Mouse (Mus musculus) kidney, postnatal 36 days (tissue): ENCODE measurements at regions not wholly inside any gene's neighbourhood (a gene's known extent, or its start where the extent isn't known, plus 50 kb on each side); places are given as distances from the start of the nearest gene placed in this dataset.
A peak's percentile ranks its signal among the peaks of the same experiment; 100 is the strongest.

Experiments
- DNase-seq, 2 experiments: peaks; one replicate each; pipeline ENCODE4 v3.0.0; 2021 to 2022; ENCODE audit warnings: mixed read lengths in 2 of 2

DNA sequence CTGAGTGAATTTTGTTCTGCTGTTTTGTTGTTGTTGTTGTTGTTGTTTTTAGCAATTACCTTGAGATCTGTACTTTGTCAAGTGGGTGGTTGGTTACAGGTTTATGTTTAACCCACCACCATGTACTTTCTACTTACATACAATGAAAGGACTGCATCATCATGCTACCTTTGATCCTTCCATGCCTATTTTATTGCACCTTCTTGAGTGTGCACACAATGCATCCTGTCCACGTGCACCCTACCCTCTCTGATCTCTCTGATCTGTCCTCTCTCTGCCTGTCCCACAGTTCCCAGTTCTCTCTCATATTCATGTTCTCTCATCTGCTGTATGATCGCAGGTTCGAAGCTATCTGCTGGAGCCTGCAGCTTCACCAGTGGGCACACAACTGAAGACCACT is 59.9 kb upstream of the Gas1 start:
- DNase-seq: no peak

DNA sequence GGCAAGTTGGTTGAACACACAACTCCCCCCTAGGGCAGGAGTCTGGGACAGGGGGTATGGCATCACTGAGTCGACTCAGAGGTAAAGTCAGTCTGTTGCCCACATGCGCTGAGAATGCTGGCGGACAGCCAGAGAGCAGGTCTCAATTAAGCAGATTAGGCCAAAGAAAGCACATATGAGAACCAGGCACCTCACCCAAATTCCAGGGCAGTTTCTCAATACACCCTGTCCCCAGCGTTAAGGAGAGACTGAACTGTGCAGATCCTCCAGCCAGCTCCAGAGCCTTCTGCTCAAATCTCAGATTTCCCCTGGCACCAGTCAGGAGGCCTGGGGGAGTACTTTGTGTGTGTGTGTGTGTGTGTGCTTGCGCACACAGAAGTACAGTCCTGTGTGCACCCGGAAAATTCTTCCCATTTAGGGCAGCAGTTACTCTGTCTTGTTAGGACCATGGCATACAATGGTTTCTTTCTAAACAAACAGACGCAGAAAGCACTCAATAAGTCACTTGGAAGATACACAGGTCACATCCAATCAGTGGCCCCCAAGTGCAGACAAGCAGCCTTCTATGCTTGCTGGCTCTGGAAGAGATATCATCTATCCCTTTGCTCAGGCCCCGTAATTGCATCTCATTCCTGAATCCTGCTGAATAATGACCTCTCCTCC is 65.4 kb upstream of the Gas1 start:
- DNase-seq: peak in 1 of 2 experiments; percentile 19

DNA sequence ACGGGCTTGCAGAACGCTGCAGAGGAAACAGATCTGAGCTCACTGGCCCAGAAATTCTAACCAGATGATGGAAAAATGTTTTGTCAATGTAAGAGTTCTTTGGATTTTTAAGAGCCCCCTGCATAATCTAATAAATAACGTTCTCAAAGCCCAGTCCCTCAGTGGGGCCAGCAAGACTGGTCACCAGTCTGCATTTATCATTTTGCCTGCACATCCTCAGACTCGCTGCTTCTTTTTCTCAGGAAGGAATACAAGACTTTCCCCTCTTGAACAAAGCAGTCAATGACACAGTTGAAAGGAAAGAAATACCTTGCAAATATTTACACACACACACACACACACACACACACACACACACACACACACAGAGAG is 65.9 kb upstream of the Gas1 start:
- no peak for DNase-seq

DNA sequence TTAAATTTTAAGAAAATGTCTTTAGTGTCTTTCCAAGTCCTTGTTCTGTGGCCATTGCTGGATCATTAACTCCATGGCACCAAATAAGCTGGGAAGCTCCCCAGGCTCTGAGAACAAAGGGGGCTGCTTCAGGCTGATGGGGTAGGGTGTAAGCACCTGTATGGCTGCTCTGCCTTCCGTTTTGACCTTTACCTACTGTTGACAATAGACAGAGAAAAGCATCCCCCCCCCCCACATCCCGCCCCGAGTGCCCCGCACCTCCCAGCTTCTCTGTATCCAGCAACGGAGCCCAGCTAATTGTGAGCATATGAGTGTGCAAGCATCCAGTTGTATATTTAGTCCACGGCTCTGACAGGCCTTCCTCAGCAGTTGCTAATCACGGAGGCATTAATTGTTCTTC is 78.0 kb upstream of the Gas1 start:
- no peak for DNase-seq

DNA sequence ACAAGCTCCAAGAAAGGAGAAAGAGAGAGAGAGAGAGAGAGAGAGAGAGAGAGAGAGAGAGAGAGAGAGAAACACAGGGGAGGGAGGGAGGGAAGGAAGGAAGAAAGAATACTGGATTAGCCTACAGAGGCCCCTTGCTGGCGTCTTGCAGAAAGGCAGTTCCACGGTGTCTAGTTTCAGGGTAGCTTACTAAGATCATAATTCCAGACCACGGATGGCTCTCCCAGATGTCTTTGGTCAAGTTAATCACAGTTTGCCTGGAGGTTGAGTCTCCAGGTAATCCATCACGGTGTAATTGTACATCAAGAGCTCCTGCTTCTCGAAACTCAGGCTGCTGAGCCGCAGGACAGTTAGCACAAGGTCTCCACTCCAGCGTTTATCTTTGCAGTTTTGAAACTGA is 78.5 kb upstream of the Gas1 start:
- no peak for DNase-seq

DNA sequence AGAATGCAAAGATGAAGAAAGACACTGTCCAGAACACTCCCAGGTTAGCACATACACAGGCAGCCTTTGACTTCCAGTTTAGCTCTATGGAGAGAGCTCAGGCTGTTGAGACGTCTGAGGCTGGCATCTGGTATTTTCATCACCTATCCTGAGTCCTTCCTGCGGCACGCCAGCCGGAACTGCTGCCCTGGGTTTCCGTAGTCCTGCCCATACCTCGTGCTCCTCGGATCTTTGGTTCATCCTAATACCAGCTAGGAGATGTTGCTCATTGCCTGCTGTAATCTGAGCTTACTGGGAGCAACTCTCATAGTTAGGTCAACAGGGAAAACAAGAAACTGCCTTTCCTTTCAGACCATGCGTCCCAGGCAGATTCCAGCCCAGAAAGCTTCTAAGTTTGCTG is 79.8 kb upstream of the Gas1 start:
- DNase-seq: no peak

DNA sequence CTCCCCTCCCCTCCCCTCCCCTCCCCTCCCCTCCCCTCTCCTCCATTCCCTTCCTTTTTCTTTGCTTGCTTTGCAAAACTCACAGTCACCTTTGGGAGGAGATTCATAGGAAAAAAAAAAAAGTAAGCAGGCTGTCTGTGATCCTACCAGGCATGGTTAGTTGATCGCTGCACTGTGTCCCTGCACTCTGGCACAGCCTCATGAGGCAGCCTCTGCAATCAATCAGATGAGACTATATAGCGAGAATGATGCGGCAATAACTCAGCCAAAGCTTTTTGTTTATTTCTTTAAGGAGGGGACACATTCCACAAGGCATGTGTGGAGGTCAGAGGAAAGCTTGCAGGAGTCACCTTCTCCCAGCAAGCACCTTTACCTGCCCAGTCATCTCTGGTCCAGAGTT is 80.7 kb upstream of the Gas1 start:
- DNase-seq: peak; percentile 26 to 28

DNA sequence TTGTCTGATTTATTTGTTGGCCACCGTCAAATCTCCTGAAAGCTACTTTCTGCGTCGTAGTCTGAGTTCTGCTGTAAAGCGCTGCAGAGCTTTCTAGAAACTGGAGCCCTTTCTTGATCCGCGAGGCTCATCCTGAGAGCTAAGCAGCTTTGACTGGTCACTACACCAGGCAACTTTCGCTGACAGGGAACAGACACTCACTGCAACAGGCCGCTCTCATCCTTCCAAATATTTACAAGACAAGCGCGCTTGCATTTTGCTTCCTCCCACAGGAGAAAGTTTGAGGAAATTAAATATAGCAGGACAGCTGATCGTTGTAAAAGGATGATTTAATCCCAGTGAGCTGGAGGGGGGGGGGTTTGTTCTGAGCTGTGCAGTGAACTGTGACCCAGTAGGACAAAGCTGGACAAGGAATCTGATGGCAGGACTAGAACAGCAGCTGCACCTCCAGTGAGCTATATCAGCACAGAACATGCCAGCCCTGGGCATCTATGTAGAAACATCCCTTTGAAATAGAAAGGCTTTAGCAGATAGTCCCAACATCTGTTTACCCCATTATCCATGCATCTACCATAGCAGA is 85.4 kb upstream of the Gas1 start:
- DNase-seq: no peak

DNA sequence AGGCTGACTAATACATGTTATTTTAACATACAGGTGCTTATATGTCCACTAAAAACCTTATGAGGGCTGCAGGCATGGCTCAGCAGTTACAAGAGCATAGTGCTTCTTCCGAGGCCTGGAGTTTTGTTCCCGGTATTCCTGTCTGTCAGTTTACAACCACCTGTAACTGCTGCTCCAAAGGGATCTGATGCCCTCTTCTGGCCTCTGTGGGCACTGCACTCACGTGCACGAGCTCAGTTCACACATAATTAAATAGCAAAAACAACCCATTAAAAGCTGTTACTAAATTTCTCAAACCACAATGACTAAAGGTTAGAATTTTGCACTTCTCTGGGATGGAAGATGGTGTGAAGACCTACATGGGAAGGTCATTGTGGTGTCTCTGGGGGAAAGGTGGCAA is 87.3 kb upstream of the Gas1 start:
- DNase-seq: peak in 1 of 2 experiments; percentile 18

DNA sequence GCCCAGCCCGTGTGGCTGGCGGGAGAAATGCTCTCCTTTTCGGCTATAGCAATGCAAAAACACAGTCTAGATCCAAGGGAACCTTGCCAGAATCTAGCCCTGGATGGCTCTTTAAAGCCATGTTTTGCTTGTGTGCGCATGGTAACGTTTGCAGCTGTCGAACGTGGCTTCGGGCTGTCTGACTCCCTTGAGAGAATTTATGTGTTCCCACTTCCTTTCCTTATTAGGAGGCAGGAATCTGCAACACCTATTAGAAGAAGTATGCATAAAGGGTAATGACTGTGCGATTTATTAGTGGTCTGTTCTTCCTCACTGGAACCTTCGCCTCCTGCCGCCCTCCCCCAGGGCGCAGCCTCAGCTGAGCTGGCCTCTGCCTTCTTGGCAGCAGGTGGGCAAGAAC is 90.4 kb upstream of the Gas1 start:
- peak; percentile 36 to 65 for DNase-seq

DNA sequence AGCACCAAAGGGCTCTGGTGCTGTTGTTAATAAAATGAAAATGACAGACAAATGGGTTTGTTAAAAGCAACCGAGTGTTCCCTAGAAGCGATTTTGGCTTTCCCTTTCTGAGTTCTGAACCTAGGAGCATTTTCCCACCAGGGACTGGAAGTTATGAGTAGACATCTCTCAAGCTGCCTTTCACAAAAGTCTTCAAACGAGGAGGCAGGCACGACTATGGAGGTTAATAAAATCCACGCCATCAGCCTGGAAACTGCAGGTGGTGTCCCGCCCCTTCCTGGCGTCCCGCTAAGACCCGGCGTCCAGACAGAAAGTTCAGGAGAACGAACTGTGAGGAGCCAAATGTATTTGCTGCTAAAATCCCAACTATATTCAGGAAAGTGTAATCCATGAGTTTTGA is 91.1 kb upstream of the Gas1 start:
- no peak for DNase-seq

DNA sequence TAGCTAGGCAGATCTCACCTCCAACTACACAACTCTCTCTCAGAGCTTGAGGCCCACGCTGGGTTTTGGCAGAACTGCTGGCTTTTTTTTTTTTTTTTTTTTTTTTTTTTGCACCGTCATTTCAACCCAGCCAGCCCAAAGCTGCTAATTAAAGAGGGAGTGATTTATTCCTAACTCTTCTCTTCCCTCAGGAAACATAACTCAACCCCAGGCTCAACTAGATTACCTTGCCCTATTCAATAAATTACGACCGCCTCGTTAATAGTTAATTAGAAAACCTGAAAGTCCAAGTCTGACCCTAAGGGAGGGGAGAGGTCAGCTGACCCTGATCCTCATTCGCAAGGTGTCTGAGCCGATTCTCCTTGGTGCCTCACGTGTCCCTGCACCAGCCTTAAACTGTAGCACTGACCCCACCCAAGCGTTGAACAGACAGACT is 92.3 kb upstream of the Gas1 start:
- peak; percentile 50 to 68 for DNase-seq

DNA sequence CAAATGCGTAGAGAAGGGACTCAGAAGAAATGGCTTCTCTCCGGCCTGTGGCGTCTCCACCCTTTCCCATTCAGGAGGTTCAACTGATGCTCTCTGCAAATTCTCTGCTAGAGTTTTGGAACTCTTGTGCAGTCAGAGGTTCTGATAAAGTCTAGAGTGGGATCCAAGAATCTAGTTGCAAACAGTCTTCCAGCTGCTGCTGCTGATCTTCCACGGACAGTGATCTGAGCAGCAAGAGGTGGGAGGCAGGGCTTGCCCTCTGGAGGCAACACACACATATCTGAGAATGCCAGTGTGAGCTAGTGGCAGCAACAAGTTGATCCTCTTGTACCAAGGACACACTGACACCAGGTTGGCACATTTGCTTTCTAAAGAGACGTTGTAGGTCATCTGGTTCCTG is 93.4 kb upstream of the Gas1 start:
- DNase-seq: no peak

DNA sequence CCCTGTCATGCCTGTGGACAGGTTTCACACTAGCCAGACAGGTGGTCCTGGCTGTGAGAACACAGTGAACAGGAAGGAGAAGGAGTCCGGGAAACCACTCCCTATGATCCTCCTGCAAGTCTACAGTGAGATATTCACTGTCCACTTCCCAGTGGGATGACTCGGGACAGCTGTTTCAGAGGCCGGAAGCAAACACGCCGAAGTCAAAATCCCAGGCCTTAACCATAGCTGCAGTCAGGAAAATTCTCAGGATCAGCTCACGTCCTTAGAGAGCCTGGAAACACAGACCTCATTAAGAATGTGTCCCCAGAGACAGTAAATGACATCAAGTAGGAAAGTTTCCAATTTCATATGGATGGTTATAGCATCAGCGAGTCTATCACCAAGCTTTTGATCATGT is 96.2 kb upstream of the Gas1 start:
- DNase-seq: no peak

DNA sequence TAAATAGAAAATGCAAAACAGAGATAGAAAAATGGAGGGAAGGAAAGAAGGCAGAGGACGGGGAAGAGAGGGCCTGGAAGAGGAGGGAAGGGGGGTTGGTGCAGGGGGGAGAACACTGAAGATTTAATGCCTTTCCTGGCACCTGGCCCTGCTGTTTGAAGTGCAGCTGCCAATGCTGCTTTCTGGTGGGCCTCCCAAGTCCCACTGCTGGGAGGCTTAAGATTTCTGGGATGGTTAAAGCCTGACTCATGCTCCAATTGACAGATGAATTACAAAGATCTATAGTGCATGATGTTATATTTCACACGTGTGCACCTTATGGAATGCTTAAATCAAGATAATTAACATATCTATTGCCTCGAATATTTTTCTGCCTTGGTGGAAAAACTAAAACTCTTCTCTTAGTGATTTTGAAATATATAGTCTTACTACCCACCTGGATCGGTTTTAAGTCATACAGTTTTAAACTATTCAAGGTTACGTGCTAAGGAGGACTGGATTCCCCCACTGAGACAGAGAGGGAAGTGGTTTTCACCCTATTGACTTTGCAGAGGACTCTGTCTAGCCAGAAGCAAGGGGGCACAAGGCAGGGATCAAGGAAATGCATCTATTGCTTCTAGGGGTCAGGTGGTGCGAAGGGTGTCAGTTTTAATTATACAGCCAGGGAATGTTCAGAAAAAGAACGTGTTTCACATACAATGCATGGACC is 105.5 kb upstream of the Gas1 start:
- DNase-seq: no peak

DNA sequence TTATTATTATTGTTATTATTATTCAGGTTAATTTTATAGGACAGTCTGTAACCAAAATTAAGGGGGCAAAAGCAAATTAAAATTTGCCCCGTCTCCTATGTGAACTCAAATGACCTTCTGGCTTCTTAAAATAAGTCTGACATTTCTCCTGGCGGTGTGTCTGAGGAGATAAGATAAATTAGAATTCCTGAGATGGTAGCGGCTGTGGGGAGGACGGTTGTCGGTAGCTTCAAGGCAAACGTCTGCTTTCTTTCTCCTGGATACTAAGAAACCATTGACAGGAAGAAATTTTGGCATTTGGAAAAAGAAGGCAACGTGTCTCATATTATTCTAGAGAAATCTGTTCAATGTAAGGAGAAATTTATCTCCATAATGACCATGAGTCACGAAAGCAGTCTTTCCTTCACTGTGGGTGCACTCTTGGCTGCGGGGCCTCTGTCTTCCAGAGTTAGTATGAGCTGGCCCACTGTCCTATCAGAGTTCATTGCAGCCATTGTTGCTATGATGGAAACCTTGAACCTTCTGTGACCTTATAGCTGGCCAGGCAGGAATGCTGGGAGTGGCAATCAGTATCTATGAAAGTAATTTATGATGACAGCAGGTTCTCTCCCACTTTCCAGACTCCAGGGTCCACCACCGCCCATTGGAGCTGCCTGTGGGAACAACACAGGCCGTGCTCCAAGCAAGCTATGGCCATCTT is 109.5 kb upstream of the Gas1 start:
- no peak for DNase-seq

DNA sequence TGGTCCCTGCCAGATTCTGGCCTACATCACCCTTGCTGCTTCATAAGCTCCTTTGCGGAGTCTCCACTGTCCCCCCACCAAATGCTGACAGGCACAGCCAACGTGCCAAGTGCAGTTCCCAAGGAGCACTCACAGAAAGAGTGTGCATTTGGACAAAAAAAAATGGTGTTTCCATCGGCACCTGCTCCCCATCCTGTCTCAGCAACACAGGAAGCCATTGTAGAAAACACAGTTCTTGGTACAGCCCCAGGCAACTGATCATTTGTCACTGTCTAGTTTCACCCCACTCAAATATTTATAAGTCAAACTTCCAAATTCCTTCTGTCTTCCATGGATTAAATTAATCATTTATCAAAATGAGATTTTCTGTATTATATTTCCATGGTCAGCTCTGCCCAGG is 112.5 kb upstream of the Gas1 start:
- DNase-seq: no peak

DNA sequence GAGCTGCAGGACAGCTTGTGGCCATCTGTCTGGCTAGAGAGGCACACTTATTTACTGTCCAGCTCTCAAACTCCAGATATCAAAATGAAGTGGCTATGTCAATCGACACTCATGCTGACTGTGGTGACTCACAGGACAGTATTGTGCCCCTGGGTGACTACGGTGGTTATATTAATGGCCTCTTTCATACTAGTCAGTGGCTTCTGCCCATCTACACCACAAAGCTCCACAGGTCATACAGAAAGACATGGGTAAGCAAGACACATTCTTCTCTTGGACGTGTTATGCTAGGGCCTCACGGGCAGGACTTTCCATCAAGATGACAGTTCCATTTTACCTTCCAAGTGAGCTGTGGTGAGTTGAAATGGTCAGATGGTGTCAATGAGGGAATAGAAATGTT is 113.7 kb upstream of the Gas1 start:
- DNase-seq: no peak

DNA sequence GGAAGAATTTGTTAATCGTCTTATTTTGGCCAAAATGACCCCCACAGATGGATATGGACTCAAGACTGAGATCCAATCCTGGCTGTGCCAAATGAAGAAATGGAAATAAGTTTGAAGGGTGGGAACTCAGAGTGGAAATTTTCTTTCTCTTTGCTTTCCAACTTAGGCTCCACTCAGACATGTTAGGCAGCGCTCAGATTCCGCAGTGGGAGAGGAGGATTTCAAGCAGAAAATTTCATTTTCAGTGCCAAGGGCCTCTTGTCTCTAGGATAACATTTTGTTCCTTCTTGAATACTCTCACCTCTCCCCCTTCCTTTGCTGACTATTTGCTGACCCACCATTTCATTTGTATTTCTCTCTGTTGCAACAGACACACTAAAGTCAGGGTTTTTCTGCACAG is 114.2 kb upstream of the Gas1 start:
- DNase-seq: no peak

DNA sequence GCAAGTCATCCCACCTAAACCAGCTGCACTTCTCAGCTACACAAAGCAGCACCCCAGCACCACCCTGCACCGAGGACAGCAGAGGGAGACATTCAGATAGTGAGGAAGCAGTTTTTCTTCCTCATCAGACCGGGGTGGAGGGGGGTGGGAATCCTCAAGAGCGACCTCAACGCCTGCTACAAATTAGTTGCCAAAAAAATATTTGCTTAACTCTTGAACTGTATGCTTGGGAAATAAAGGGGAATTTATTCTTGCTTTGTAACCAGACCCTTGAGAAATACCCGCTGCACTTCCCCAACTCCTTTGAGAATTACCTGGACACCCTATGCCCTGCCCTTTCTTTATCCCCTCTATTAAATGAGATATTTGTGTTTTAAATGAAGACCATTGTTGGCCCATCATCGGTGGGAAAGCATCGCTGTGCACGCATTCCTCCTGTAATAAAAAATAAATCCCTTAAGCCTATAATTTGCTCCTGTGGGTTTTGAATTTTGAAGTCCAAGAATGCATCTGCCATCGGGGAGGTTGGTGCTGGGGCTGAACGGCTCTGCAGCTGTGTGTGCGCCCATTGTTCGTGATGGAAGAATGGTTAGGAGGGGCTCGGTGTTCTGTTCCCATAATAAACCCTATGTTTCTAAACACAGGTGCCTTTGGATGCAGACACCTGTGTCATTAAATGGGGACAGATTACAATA is 119.2 kb upstream of the Gas1 start:
- DNase-seq: peak in 1 of 2 experiments; percentile 7

DNA sequence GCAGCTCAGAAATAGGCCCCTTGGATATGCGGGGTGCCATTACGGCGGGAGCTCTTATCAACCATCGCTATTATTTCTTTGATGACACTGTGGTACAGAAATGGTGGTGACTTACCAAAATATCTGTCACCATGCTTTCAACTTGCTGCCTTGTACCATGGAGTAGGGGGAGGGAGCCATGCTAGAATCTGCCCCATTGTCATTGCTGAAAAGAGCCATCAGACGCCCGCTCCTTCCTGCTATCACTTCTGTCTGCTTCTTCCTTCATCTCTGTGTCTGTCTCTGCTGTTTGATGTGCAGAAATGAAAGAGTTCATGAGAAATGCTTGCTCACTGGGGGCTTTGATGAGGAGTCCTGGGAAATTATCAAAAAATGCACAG is 119.7 kb upstream of the Gas1 start:
- no peak for DNase-seq

DNA sequence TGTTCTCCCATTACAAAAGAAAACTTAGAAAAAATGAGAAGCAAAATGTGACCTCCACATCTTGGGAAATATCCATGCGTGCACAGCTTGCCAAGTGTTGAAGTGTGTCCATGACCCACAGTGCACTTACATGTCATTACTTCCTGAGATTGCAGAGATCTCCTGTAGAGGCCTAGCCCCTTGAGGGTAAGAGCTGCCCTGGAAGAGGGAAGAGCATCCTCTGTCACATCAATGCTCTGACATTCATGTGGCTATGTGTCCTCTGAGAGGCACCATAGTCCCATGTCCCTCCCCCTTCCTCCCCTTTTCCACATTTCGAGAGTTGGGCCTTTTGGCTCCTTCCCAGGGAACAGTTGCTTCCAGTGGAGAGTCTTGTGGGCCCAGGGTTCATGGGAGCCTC is 121.4 kb upstream of the Gas1 start:
- peak; percentile 8 to 9 for DNase-seq

DNA sequence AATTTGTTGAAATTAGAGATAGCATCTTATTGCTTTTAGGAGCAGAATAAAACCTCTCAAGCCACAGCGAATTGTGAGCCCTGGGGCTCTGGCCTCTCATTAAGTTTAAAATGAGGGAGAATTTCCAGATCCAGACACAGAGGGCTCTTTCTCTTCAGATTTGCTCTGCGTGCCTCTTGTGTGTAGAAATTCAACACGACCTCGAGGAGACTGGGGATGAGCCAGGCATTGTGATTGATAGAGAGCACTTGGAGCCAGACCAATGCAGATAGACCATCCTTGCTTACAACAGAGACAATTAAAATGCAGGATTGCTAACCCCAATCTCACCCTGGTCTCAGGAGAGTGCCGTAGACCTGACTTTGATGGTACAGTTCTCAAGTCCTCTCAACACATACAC is 121.9 kb upstream of the Gas1 start:
- DNase-seq: no peak
